Mouse (Mus musculus) C2C12 (cell line): Measurements from ENCODE around the gene Rnf166.
A peak's percentile ranks its signal among the peaks of the same experiment; 100 is the strongest.

Source experiments
- CEBPB ChIP-seq: IDR thresholded peaks from one replicate; pipeline ENCODE4 v1.6.1; 2011; ENCODE audit warnings: low read depth, mild to moderate bottlenecking, control low read depth, moderate library complexity
- CTCF ChIP-seq: IDR thresholded peaks from one replicate; pipeline ENCODE4 v1.5.1; 2011; ENCODE audit not compliant: control insufficient read depth, insufficient read depth, insufficient read length
- FOSL1 ChIP-seq: IDR thresholded peaks from one replicate; pipeline ENCODE4 v1.8.0; 2011; ENCODE audit warnings: mild to moderate bottlenecking, low read length; ENCODE audit not compliant: poor library complexity, insufficient read depth, severe bottlenecking
- MAX ChIP-seq: IDR thresholded peaks from one replicate; pipeline ENCODE4 v1.6.1; 2011; ENCODE audit warnings: mild to moderate bottlenecking, control low read depth
- MYOD1 ChIP-seq: IDR thresholded peaks from one replicate; pipeline ENCODE4 v1.6.1; 2011; ENCODE audit warnings: low read depth; ENCODE audit not compliant: control insufficient read depth, insufficient read length
- MYOG ChIP-seq: IDR thresholded peaks from one replicate; pipeline ENCODE4 v1.6.1; 2011; ENCODE audit not compliant: control insufficient read depth, insufficient read length; ENCODE audit errors: extremely low read depth
- USF1 ChIP-seq: IDR thresholded peaks from one replicate; pipeline ENCODE4 v1.6.1; 2011; ENCODE audit warnings: low read depth, mild to moderate bottlenecking, control low read depth, moderate library complexity

GRCm38 (mm10) chr8:122443262-122444006, 32.4 kb downstream of the Rnf166 start, which contains the start of gene Mvd:
- TF ChIP-seq MYOG: no peak
- TF ChIP-seq MYOD1: no peak
- no peak for TF ChIP-seq CTCF
- TF ChIP-seq USF1: peak; percentile 18
- peak; percentile 59 for TF ChIP-seq MAX
- TF ChIP-seq FOSL1: no peak
- TF ChIP-seq CEBPB: no peak
